Mouse (Mus musculus) heart, postnatal 0 days (tissue): Measurements from ENCODE around the gene 2210016F16Rik.

Source experiments
- CTCF ChIP-seq: IDR thresholded peaks from 2 replicates; pipeline ENCODE4 v1.5.1; 2016; ENCODE audit warnings: antibody characterized with exemption, control low read depth, low read depth
- EP300 ChIP-seq: IDR thresholded peaks from 2 replicates; pipeline ENCODE4 v1.6.1; 2016; ENCODE audit warnings: antibody characterized with exemption, low read depth

DNA sequence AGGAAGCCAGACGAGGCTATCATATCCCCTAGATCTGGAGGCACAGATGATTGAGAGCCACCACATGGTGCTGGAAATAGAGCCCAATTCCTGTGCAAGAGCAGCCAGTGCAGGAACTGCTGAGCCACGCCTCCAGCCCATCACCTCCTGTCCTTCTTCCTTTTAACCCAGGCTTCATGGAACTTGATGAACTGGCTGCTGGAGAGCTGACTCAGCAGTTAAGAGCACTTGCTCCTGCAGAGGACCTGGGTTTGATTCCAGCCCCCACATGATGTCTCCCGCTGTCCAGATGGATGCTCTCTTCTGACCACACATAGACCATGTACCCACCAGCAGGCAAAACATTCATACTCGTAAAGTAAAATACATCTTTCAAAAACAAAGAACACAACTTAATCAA lies 16.2 kb downstream of the 2210016F16Rik start:
- TF ChIP-seq CTCF: no peak
- TF ChIP-seq EP300: no peak
